Mouse (Mus musculus) G1E-ER4 (cell line): ENCODE results near the gene Foxl2. TPM values are rescaled to one million over a fixed set of nuclear protein-coding genes. Genes with fewer than 3 reads are reported as not detected.

ENCODE experiments used
- GATA1 ChIP-seq: IDR thresholded peaks from one replicate; pipeline ENCODE4 v1.8.0; 2012; ENCODE audit warnings: low read length, inconsistent platforms
- polyA plus RNA-seq: library from polyadenylated mRNA; stranded (reverse); fragments of >175 nt; gene quantifications from 2 replicates; pipeline ENCODE4 v1.2.3, GENCODE M21; 2012

Gene Foxl2
- polyA plus RNA-seq, 1 experiment, result not detected

GRCm38 (mm10) chr9:98956591-98957381 lies 1.7 kb downstream of the Foxl2 start:
- no peak for TF ChIP-seq GATA1

- no peak for TF ChIP-seq GATA1
Measured at GRCm38 (mm10) chr9:98957751-98958351, 2.8 kb downstream of the Foxl2 start.

- TF ChIP-seq GATA1, result no peak
Measured at GRCm38 (mm10) chr9:98958628-98959027, 3.5 kb downstream of the Foxl2 start.

GRCm38 (mm10) chr9:98959851-98960250 lies 4.8 kb downstream of the Foxl2 start:
- no peak for TF ChIP-seq GATA1

GRCm38 (mm10) chr9:98960348-98960747 lies 5.3 kb downstream of the Foxl2 start:
- TF ChIP-seq GATA1, result no peak

DNA sequence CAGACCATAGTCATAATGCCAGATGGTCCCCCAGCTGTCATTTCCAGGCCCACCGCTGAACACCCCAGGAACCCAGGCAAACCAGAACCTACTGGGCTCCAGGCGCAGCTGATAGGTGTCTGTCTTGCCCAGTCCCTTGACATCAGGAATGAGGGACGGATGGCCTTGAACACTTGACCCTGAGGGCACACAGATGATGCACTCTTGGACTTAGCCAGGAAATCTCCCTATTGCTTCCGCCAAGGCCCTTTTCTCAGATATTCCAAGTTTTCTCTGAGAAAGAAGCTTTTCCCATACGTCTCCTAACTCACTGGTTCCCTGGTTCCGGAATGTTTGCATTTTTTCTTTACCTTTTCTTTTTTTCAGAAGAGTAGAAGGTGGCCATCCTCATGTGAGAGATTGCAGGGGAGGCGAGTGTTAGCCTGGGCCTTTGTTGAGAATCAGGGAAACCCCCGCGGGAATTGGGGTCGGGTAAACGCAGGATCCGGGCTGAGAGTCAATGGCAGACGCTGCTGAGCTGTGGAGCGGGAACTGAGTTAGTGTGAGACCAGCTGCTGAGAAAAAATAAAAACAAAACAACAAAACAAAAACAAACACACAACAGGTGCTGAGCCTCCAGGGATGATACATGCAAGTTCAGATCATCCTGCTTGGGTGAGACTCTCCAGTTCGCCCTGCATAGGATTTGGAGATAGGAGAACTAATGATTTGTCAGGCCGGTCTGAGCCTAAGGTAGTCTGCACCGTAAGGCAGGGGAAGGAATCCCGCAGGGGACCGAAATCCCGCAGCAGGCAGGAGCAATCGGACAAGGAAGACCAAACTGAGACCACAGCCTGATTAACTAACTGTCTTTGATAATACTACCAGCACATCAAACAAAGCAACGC lies 6.7 kb downstream of the Foxl2 start:
- no peak for TF ChIP-seq GATA1

DNA sequence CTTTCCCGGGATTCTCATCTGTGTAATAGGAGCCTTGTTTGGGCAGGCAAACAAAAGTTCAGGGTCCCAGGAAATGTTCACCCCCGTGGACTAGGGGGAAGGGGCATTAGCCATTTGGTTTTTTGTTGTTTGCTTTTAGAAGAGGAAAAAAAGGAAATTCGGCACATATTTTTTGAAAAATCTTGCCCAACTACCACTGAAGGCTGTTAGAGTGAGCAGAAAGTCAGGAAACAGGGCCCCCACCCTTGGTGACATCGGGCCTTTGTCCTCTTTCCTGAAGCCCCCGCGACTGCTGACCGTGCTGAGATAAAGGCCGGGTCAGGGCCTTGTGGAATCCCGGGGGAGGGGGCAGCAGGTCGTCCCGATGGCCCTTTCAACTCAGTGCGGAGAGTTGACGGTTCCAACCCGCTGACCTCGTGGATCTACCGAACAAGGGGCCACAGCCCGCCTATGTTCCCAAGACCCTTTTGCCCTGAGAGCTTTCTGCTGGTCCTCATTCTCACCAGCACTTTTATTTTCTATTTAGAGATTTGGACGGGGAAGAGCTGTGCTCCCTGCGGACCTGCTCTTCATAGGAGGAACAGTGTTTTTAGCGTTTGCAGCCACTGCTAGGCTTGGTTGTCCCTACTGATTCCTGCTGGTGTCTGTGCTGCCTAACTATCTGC lies 7.5 kb downstream of the Foxl2 start:
- TF ChIP-seq GATA1, result no peak

DNA sequence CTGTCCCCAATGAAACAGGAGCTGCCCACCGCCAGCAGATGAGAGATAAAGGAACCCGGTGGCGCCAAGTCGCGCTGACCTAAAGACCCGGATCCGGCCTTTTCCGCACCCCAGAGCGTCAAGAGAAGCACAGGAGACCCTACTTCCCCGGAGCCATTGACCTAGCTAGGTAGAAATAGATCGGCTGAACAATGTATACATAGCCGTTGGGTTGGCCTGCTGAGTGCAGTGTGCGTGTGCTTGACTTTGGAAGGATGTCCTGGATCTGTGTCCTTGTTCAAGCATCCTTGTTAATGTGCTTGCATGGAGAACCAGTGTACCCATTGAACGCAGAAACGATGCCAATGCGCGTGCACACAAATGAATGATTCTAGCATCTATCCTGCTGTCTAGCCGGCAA lies 8.6 kb downstream of the Foxl2 start:
- no peak for TF ChIP-seq GATA1

- TF ChIP-seq GATA1, result no peak
Measured at GRCm38 (mm10) chr9:98965084-98965483, 10.0 kb downstream of the Foxl2 start.

GRCm38 (mm10) chr9:98973101-98973521 lies 18.0 kb downstream of the Foxl2 start:
- TF ChIP-seq GATA1, result no peak

GRCm38 (mm10) chr9:98973561-98973960 lies 18.5 kb downstream of the Foxl2 start:
- TF ChIP-seq GATA1, result no peak

DNA sequence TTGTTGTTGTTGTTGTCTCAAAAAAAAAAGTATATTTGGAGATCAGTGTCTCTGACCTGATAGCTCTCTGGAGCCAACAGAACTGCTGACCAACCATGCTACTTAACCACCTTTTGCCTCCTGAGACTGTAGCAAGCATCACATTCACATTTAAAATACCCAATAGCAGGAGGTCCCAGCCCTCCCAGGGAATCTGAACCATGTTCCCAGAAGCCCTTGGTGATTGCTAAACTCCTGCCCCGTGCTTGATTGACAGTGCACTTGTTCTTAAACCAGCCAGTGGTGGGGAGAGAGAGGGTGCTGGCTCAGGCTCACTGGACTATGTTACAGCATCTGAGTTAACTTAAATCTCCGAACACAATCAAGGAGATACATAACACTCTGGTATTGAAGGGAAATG lies 19.8 kb downstream of the Foxl2 start:
- no peak for TF ChIP-seq GATA1

DNA sequence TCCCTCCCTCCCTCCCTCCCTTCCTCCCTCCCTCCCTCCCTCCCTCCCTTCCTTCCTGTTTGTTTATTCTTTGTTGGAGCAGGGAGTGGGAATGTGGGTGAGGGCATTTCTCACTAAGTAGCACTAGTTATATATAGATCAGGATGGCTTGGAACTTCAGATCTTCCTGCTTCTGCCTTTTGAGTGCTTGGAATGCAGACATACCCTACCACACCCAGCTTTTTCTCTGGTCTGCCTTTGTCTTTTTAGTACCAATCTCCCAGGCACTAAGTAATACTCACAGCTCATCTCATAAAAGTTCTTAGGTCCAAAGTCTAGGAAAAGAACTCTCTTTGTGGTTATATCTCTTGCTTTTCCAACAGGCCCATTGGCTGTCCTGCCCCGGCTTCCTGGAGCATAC lies 21.0 kb downstream of the Foxl2 start:
- no peak for TF ChIP-seq GATA1

GRCm38 (mm10) chr9:98976520-98976919 lies 21.4 kb downstream of the Foxl2 start:
- no peak for TF ChIP-seq GATA1
